Mouse (Mus musculus) ES-Bruce4 (cell line): Measurements from ENCODE around the gene Wdr38. TPM values are rescaled to one million over a fixed set of nuclear protein-coding genes. Genes with fewer than 3 reads are reported as not detected.
"Not testable (repeated sequence)": the region's sequence is repeated elsewhere in the genome, so short reads cannot be mapped to it uniquely, and the experiment has no call there.

Experiments
- H3K27ac ChIP-seq: 2 replicates; pipeline ENCODE4 v1.5.1; 2012; ENCODE audit warnings: low read length, inconsistent platforms; ENCODE audit not compliant: insufficient read depth
- H3K27me3 ChIP-seq: 2 replicates; pipeline ENCODE4 v1.6.1; 2012; ENCODE audit warnings: mild to moderate bottlenecking, low read length, inconsistent platforms; ENCODE audit not compliant: control insufficient read depth, poor library complexity, insufficient read depth, severe bottlenecking
- H3K36me3 ChIP-seq: 2 replicates; pipeline ENCODE4 v1.6.1; 2012; ENCODE audit warnings: inconsistent platforms, mild to moderate bottlenecking, low read length, moderate library complexity; ENCODE audit not compliant: control insufficient read depth, poor library complexity, insufficient read depth, severe bottlenecking
- H3K4me1 ChIP-seq: one replicate; pipeline ENCODE4 v1.8.1; 2011; ENCODE audit warnings: low read length; ENCODE audit not compliant: control insufficient read depth, insufficient read depth
- H3K4me3 ChIP-seq: 2 replicates; pipeline ENCODE4 v1.5.1; 2011; ENCODE audit warnings: low read depth, mild to moderate bottlenecking, low read length
- H3K9ac ChIP-seq: 2 replicates; pipeline ENCODE4 v1.6.1; 2012; ENCODE audit warnings: low read depth, mild to moderate bottlenecking, inconsistent platforms; ENCODE audit not compliant: poor library complexity, severe bottlenecking
- H3K9me3 ChIP-seq: replicated peaks from 2 replicates; pipeline ENCODE4 v1.6.1; 2012; ENCODE audit warnings: mild to moderate bottlenecking, low read length, inconsistent platforms; ENCODE audit not compliant: control insufficient read depth, poor library complexity, insufficient read depth, severe bottlenecking
- CTCF ChIP-seq: IDR thresholded peaks from one replicate; pipeline ENCODE4 v1.8.1; 2011; ENCODE audit warnings: low read depth, low read length
- EP300 ChIP-seq: IDR thresholded peaks from 2 replicates; pipeline ENCODE4 v1.6.1; 2011; ENCODE audit warnings: low read depth, low read length; ENCODE audit not compliant: insufficient read depth
- POLR2A ChIP-seq: IDR thresholded peaks from one replicate; pipeline ENCODE4 v1.8.1; 2011; ENCODE audit warnings: low read length; ENCODE audit not compliant: insufficient read depth
- polyA plus RNA-seq: library from polyadenylated mRNA; stranded (reverse); fragments of >200 nt; gene quantifications from 2 replicates; pipeline ENCODE4 v1.2.4, GENCODE M21; 2011; ENCODE audit warnings: low read depth; ENCODE audit not compliant: missing spikeins, insufficient read depth, insufficient read length

The Wdr38 gene
- polyA plus RNA-seq, 1 experiment: 0.67 TPM

DNA sequence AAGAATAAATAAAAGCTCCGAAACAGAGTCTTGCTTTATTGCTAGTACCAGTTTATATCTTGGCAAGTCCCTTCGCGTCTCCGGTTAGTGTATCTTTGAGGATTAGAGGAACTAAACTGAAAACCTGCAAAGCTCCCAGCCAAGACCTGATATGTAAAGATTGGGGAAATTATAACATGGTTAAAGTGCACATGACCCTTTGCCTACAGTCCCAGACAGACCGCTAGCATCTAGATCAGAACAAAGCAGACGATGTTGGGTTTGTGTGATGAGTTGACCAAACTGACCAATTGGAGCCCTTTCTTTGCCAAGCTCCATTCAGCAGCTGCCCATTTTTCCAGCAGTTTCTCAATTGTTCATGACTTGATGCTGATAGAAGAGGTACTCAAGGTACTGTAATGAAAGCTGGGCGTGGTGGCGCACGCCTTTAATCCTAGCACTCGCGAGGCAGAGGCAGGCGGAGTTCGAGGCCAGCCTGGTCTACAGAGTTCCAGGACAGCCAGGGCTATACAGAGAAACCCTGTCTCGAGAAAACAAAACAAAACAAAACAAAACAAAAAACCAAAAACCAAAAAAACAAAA is 9.0 kb downstream of the Wdr38 start:
- Histone ChIP-seq H3K9ac (peak overlapping the region; percentile 71), H3K4me3 (peak overlapping the region; percentile 67), H3K27ac (no peak overlapping the region), H3K36me3 (peaks cover 34% of the 10 kb centered on the region), H3K9me3 (no peaks in the 10 kb centered on the region), H3K4me1 (no peaks in the 10 kb centered on the region), H3K27me3 (no peaks in the 10 kb centered on the region)
- TF ChIP-seq POLR2A (no peak), CTCF (no peak), EP300 (no peak)

- Histone ChIP-seq H3K4me1 (no peaks in the 10 kb centered on the region), H3K27ac (peak overlapping the region; percentile 77), H3K9ac (peak overlapping the region; percentile 77), H3K4me3 (peak overlapping the region; percentile 91), H3K36me3 (peaks cover 19% of the 10 kb centered on the region), H3K9me3 (no peaks in the 10 kb centered on the region), H3K27me3 (no peaks in the 10 kb centered on the region)
- no peak for TF ChIP-seq CTCF
- 0 out of 2 replicates have a peak, but pooled peaks have one; percentile 26 for TF ChIP-seq EP300
- TF ChIP-seq POLR2A: peak; percentile 83
Measured at GRCm38 (mm10) chr2:39007865-39008264, 10.6 kb downstream of the Wdr38 start.

DNA sequence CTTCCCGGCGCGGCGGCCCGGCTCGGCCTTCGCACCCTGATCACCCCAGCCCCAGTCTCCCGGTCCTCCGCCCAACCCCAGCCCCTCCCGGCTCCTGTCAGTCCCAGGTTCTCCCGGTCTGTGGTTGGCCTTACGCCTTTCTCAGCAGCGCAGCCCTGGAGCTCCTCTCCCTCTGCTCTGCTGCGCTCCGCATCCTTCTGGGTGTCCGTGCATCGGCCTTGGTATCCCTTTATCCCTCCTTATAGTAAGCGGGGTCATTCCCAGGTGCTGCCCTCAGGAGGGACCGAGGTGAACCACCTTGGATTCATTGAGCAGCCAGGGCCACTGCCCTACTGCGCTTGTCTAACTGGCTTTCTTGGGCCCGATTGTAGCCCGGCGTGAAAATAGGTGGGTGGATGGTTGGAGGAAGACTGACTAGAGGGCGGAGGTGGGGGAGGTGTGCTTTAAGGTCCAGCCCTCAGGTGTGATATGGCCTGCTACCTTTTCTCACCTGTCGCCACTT is 11.1 kb downstream of the Wdr38 start:
- TF ChIP-seq CTCF: no peak
- no peak for TF ChIP-seq POLR2A
- TF ChIP-seq EP300: no peak
- Histone ChIP-seq H3K27me3 (no peaks in the 10 kb centered on the region), H3K9ac (peak overlapping the region; percentile 77), H3K9me3 (no peaks in the 10 kb centered on the region), H3K4me1 (no peaks in the 10 kb centered on the region), H3K36me3 (peaks cover 16% of the 10 kb centered on the region), H3K4me3 (peak overlapping the region; percentile 74), H3K27ac (no peak overlapping the region)

GRCm38 (mm10) chr2:39008954-39009365 is 11.7 kb downstream of the Wdr38 start:
- Histone ChIP-seq H3K9ac (peak overlapping the region; percentile 77), H3K9me3 (no peaks in the 10 kb centered on the region), H3K27me3 (no peaks in the 10 kb centered on the region), H3K27ac (no peak overlapping the region), H3K36me3 (peaks cover 16% of the 10 kb centered on the region), H3K4me3 (peak overlapping the region; percentile 74), H3K4me1 (no peaks in the 10 kb centered on the region)
- no peak for TF ChIP-seq EP300
- TF ChIP-seq CTCF: no peak
- TF ChIP-seq POLR2A: no peak

DNA sequence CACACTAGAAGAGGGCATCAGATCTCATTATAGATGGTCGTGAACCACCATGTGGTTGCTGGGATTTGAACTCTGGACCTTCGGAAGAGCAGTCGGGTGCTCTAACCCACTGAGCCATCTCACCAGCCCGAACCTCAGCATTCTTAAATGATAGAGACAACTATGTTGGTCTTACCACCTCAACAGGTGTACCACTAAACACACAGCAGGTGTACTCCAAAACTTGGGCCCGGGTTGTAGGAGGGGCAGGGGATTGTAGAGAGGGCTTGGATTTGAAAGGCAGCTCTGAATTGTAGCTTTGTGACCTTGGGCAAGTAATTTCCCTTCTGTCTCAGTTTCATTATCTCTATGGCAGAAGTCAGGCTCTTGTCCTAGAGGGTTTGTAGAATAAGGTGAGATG is 12.9 kb downstream of the Wdr38 start:
- H3K4me3 ChIP-seq, H3K27me3 ChIP-seq, H3K27ac ChIP-seq, H3K4me1 ChIP-seq, H3K9me3 ChIP-seq, H3K9ac ChIP-seq: not testable (repeated sequence)
- peaks cover 22% of the 10 kb centered on the region for H3K36me3 ChIP-seq

GRCm38 (mm10) chr2:39011264-39011663 is 14.0 kb downstream of the Wdr38 start:
- Histone ChIP-seq H3K4me3 (no peak overlapping the region), H3K36me3 (peaks cover 30% of the 10 kb centered on the region)

More at GRCm38 (mm10) chr2:39011264-39011663, 14.0 kb downstream of the Wdr38 start:
- no peak overlapping the region for H3K9ac ChIP-seq
- H3K4me1 ChIP-seq: no peaks in the 10 kb centered on the region
- TF ChIP-seq EP300 (no peak), CTCF (no peak), POLR2A (no peak)
- H3K9me3 ChIP-seq: no peaks in the 10 kb centered on the region
- H3K27me3 ChIP-seq: no peaks in the 10 kb centered on the region
- H3K27ac ChIP-seq: no peak overlapping the region
